Mouse (Mus musculus): ENCODE data around the gene Tenm1. TPM values are rescaled to one million over a fixed set of nuclear protein-coding genes. Genes with fewer than 3 reads are reported as not detected.

The Tenm1 gene
- polyA plus RNA-seq, 1 experiment from 2014 or later: 1.8 TPM

GRCm38 (mm10) chrX:42522868-42523267 lies 906.1 kb downstream of the Tenm1 start:
- 67% methylated on average over 2 of the region's 2 CpGs for WGBS
- Histone ChIP-seq H3K4me2 (replicated peaks) (no peak overlapping the region), H3K4me1 (no peaks in the 10 kb centered on the region), H3K9ac (no peak overlapping the region), H3K27ac (replicated peaks) (no peak overlapping the region), H3K27me3 (no peaks in the 10 kb centered on the region), H3K36me3 (no peaks in the 10 kb centered on the region), H3K9me3 (replicated peaks) (no peaks in the 10 kb centered on the region), H3K4me3 (replicated peaks) (no peak overlapping the region)
- no peak for ATAC-seq (ENCODE audit: insufficient number of reproducible peaks, low FRiP score, low TSS enrichment, low read depth)

- ATAC-seq (ENCODE audit: insufficient number of reproducible peaks, low FRiP score, low TSS enrichment, low read depth): no peak
Measured at GRCm38 (mm10) chrX:42512567-42512966, 916.4 kb downstream of the Tenm1 start.

GRCm38 (mm10) chrX:42511105-42511504 lies 917.8 kb downstream of the Tenm1 start:
- no peak for ATAC-seq (ENCODE audit: insufficient number of reproducible peaks, low FRiP score, low TSS enrichment, low read depth)
- no peaks in the 10 kb centered on the region for H3K36me3 ChIP-seq
- H3K4me2 ChIP-seq (replicated peaks): no peak overlapping the region
- H3K9ac ChIP-seq: no peak overlapping the region
- H3K9me3 ChIP-seq (replicated peaks): no peaks in the 10 kb centered on the region
- no peaks in the 10 kb centered on the region for H3K4me1 ChIP-seq
- 71% methylated on average over 2 of the region's 2 CpGs for WGBS
- no peaks in the 10 kb centered on the region for H3K27me3 ChIP-seq
- no peak overlapping the region for H3K27ac ChIP-seq (replicated peaks)
- H3K4me3 ChIP-seq (replicated peaks): no peak overlapping the region

More at GRCm38 (mm10) chrX:42512567-42512966, 916.4 kb downstream of the Tenm1 start:
- Histone ChIP-seq H3K27ac (replicated peaks) (no peak overlapping the region), H3K9ac (no peak overlapping the region), H3K27me3 (no peaks in the 10 kb centered on the region), H3K4me1 (no peaks in the 10 kb centered on the region), H3K4me2 (replicated peaks) (no peak overlapping the region), H3K4me3 (replicated peaks) (no peak overlapping the region), H3K36me3 (no peaks in the 10 kb centered on the region), H3K9me3 (replicated peaks) (no peaks in the 10 kb centered on the region)

DNA sequence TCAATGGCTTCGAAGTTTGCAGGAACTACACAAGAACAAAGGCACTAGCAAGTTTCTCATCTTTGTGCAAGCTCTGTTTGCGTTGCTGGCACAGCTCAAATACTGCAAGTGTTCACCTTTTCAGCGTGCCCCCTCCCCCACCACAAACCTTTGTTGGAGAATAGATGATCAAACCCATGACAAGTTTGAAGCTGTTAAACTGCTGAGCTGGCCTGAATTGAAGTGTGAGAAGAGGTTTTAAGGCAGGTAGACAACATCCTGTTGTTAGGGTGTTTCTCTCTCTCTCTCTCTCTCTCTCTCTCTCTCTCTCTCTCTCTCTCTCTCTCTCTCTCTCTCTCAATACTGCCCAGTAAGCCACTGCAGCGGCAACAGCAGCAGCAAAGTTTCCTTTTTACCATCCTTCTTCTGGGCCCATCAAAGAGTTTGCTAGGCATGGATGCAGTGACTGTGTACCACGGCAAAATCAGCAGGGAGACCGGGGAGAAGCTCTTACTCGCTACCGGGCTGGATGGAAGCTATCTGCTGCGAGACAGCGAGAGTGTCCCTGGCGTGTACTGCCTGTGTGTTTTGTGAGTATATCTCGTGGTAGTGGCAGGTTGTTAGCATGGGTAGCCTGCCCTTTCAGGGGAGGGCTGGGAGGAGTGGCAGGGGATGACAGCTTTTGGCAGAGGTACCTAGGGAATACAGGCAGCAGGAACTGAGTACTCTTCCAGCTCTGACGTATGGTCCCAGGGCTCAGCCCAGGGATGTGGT lies 926.5 kb downstream of the Tenm1 start, which contains the start of gene Sh2d1a:
Gene Sh2d1a, plus strand, starts transcription at position 163 of the 753 bp plus-strand sequence.
- Histone ChIP-seq H3K4me2 (replicated peaks) (no peak within 1 kb of the TSS), H3K4me3 (replicated peaks) (no peak within 1 kb of the TSS), H3K36me3 (no peaks in the 10 kb centered on the region), H3K9me3 (replicated peaks) (no peaks in the 10 kb centered on the region), H3K4me1 (no peaks in the 10 kb centered on the region), H3K9ac (no peak within 1 kb of the TSS), H3K27ac (replicated peaks) (no peak within 1 kb of the TSS), H3K27me3 (no peaks in the 10 kb centered on the region)
- no peak for ATAC-seq (ENCODE audit: insufficient number of reproducible peaks, low FRiP score, low TSS enrichment, low read depth)
- 83% methylated on average over 13 of the region's 13 CpGs for WGBS

DNA sequence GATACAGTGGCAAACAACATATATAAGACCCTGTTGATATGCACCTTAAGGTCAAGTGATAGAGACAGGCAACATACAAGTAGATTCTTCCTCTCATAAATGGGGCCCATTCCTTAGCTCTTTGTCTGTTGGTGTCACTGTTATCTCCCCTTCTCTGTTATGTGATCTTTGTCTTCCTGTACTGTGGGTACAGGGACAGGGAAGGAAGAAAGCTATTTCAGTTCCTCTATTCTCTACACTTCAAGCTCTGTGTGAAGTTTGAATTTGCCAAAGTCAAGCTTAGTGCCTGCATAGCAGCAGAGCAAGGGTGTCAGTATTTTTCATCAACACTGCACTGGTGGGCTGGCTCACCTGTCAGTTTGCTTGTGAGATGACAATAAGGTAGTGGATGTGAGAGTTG lies 928.4 kb downstream of the Tenm1 start:
- H3K36me3 ChIP-seq: no peaks in the 10 kb centered on the region
- ATAC-seq (ENCODE audit: insufficient number of reproducible peaks, low FRiP score, low TSS enrichment, low read depth): no peak
- no peaks in the 10 kb centered on the region for H3K9me3 ChIP-seq (replicated peaks)
- no peak overlapping the region for H3K27ac ChIP-seq (replicated peaks)
- no peaks in the 10 kb centered on the region for H3K4me1 ChIP-seq
- no peak overlapping the region for H3K9ac ChIP-seq
- H3K27me3 ChIP-seq: no peaks in the 10 kb centered on the region
- no peak overlapping the region for H3K4me2 ChIP-seq (replicated peaks)
- no peak overlapping the region for H3K4me3 ChIP-seq (replicated peaks)

DNA sequence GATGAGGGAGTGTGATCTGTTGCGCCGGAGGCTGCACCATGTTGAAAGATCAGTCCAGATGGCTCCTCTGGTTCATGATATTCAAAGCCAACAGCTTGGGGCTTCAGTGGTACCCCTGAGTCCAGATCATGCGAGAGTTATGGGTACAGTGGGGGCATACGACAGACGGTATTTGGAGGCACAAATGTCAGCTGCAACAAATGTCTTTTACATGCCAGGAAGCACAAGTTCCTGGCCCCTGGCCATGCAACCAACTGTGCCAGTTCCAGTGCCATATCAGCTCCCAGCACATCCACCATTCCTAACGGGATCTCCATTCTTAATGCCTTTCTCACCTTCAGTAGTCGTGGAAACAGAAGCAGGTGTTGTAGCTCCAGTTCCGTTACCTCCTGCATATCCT lies 938.6 kb downstream of the Tenm1 start:
- Histone ChIP-seq H3K36me3 (no peaks in the 10 kb centered on the region), H3K27ac (replicated peaks) (no peak overlapping the region), H3K9me3 (replicated peaks) (no peaks in the 10 kb centered on the region), H3K4me3 (replicated peaks) (no peak overlapping the region), H3K4me1 (no peaks in the 10 kb centered on the region), H3K27me3 (no peaks in the 10 kb centered on the region), H3K4me2 (replicated peaks) (no peak overlapping the region), H3K9ac (no peak overlapping the region)
- 93% methylated on average over 8 of the region's 8 CpGs for WGBS
- no peak for ATAC-seq (ENCODE audit: insufficient number of reproducible peaks, low FRiP score, low TSS enrichment, low read depth)

GRCm38 (mm10) chrX:42489446-42489845 lies 939.5 kb downstream of the Tenm1 start, which contains the start of gene Tex13c2:
Tex13c2 (plus strand) TSS chrX:42489691.
- no peak within 1 kb of the TSS for H3K4me2 ChIP-seq (replicated peaks)
- no peaks in the 10 kb centered on the region for H3K27me3 ChIP-seq
- no peak within 1 kb of the TSS for H3K4me3 ChIP-seq (replicated peaks)
- H3K4me1 ChIP-seq: no peaks in the 10 kb centered on the region
- no peak within 1 kb of the TSS for H3K9ac ChIP-seq
- WGBS: 89% methylated on average over 16 of the region's 16 CpGs
- no peak within 1 kb of the TSS for H3K27ac ChIP-seq (replicated peaks)
- no peaks in the 10 kb centered on the region for H3K36me3 ChIP-seq
- no peaks in the 10 kb centered on the region for H3K9me3 ChIP-seq (replicated peaks)
- ATAC-seq (ENCODE audit: insufficient number of reproducible peaks, low FRiP score, low TSS enrichment, low read depth): no peak

Other genes with a start within 250 kb of the Tenm1 start
- gene Tex13c1, start 162.0 kb upstream of the Tenm1 start, polyA plus RNA-seq (2015; fragmentation: Nextera tagmentation; extraction: Ambion mirVana): not detected in 2 replicates